Mouse (Mus musculus): ENCODE results near the gene Cdkn2c.

Cdkn2c gene

GRCm38 (mm10) chr4:109657021-109657850 is 9.8 kb downstream of the Cdkn2c start:
- DNase-seq = peak; percentile 47

GRCm38 (mm10) chr4:109656301-109656700 is 10.7 kb downstream of the Cdkn2c start:
- DNase-seq = peak; percentile 37

- DNase-seq = no peak
These were observed 11.3 kb downstream of the Cdkn2c start for GRCm38 (mm10) chr4:109655738-109656137.

GRCm38 (mm10) chr4:109654701-109655100 is 12.3 kb downstream of the Cdkn2c start:
- no peak for DNase-seq

GRCm38 (mm10) chr4:109653251-109653650 is 13.7 kb downstream of the Cdkn2c start:
- no peak for DNase-seq

- no peak for DNase-seq
These were observed 17.7 kb downstream of the Cdkn2c start for GRCm38 (mm10) chr4:109649331-109649730.

- no peak for DNase-seq
These were observed 19.7 kb downstream of the Cdkn2c start for GRCm38 (mm10) chr4:109647281-109647680.

- no peak for DNase-seq
These were observed 25.5 kb downstream of the Cdkn2c start for GRCm38 (mm10) chr4:109641451-109641850.

- peak; percentile 51 for DNase-seq
These were observed 26.8 kb downstream of the Cdkn2c start for GRCm38 (mm10) chr4:109640141-109640540.

GRCm38 (mm10) chr4:109639356-109639755 is 27.6 kb downstream of the Cdkn2c start:
- no peak for DNase-seq

- DNase-seq = peak; percentile 46
These were observed 32.0 kb downstream of the Cdkn2c start for GRCm38 (mm10) chr4:109634971-109635370.

GRCm38 (mm10) chr4:109631029-109631428 is 36.0 kb downstream of the Cdkn2c start:
- DNase-seq = no peak

GRCm38 (mm10) chr4:109630215-109630614 is 36.8 kb downstream of the Cdkn2c start:
- no peak for DNase-seq

GRCm38 (mm10) chr4:109612596-109612995 is 54.4 kb downstream of the Cdkn2c start:
- DNase-seq = no peak

All from kidney, adult 9 months (tissue).